Comparison of ENCODE assay signal across 7 mouse cellular contexts in the genomic region with DNA sequence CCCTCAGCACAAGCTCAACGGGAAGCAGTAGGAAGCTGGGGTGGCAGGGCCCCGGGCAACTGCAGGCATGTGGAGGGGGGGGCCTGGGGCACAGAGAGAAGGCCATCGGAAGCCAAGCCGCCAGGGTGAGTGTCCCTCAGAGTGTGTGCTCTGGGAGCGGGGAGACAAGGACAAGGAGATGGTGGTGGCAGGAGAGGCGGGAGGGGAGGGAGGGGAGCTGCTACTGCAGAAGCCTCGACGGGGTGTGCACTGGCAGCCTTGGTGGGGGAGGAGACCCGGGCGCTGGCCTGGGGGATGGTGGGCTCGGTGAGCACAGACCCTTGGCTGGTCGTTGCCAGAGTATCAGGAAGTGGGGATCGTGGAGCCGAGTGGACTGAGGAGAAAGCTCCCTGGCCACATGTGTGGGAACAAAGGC. TPM values are rescaled to one million over a fixed set of nuclear protein-coding genes. Genes with fewer than 3 reads are reported as not detected.
DNase-seq lines count a peak whose midpoint lies in the region; ATAC-seq and TF ChIP-seq lines count a peak whose summit lies in the region.

No protein-coding gene starts in this region.

- DNase-seq in liver, postnatal 0 days = no peak
- DNase-seq in embryo, embryonic 10 days (ENCODE audit: low spot score) = peak; percentile 16
- no peak for DNase-seq in hindbrain, embryonic 14.5 days (ENCODE audit: low spot score)
- DNase-seq in B cell, adult 2 months = no peak

- H3K4me1 ChIP-seq in liver, embryonic 12.5 days = 0 out of 2 replicates have a peak, but pooled peaks cover 7% of the 10 kb centered on the region
- no peaks in the 10 kb centered on the region for H3K4me1 ChIP-seq in liver, postnatal 0 days (ENCODE audit: insufficient read depth)
- peaks cover 54% of the 10 kb centered on the region for H3K4me1 ChIP-seq in hindbrain, embryonic 14.5 days (replicated peaks; ENCODE audit: control insufficient read depth, insufficient read depth, low read length)
- H3K4me1 ChIP-seq in neural tube, embryonic 14.5 days (ENCODE audit: control insufficient read depth, insufficient read depth, low read length) = peaks cover 42% of the 10 kb centered on the region

- no peak overlapping the region for H3K27ac ChIP-seq in liver, embryonic 12.5 days
- no peak overlapping the region for H3K27ac ChIP-seq in liver, postnatal 0 days (ENCODE audit: low read depth)
- H3K27ac ChIP-seq in hindbrain, embryonic 14.5 days = peak overlapping the region; percentile 100
- peak overlapping the region; percentile 98 for H3K27ac ChIP-seq in neural tube, embryonic 14.5 days (ENCODE audit: low read depth, low read length)

- TF ChIP-seq CTCF in liver, postnatal 0 days (IDR thresholded peaks at IDR 0.05; ENCODE audit: low read depth) = no peak

- no peak for TF ChIP-seq EP300 in liver, postnatal 0 days (IDR thresholded peaks at IDR 0.05; ENCODE audit: low read depth)

- H3K9me3 ChIP-seq in liver, embryonic 12.5 days (replicated peaks) = no peaks in the 10 kb centered on the region
- no peaks in the 10 kb centered on the region for H3K9me3 ChIP-seq in liver, postnatal 0 days (ENCODE audit: low read length)
- no peaks in the 10 kb centered on the region for H3K9me3 ChIP-seq in hindbrain, embryonic 14.5 days (ENCODE audit: control insufficient read depth, low read length)
- no peaks in the 10 kb centered on the region for H3K9me3 ChIP-seq in neural tube, embryonic 14.5 days (ENCODE audit: control insufficient read depth, low read length)

- WGBS in liver, embryonic 12.5 days (ENCODE audit: insufficient replicate concordance) = 4% methylated on average over 14 of the region's 14 CpGs
- WGBS in liver, postnatal 0 days (ENCODE audit: insufficient replicate concordance) = 0% methylated on average over 7 of the region's 14 CpGs
- WGBS in hindbrain, embryonic 14.5 days = 1% methylated on average over 14 of the region's 14 CpGs
- 0% methylated on average over 12 of the region's 14 CpGs for WGBS in neural tube, embryonic 14.5 days

- H3K27me3 ChIP-seq in liver, embryonic 12.5 days (replicated peaks) = peaks cover 97% of the 10 kb centered on the region
- peaks cover 77% of the 10 kb centered on the region for H3K27me3 ChIP-seq in liver, postnatal 0 days (ENCODE audit: insufficient read depth, low read length)
- no peaks in the 10 kb centered on the region for H3K27me3 ChIP-seq in hindbrain, embryonic 14.5 days (ENCODE audit: control insufficient read depth, insufficient read depth, low read length)
- no peaks in the 10 kb centered on the region; the same call in 1 of the 2 replicates for H3K27me3 ChIP-seq in neural tube, embryonic 14.5 days (ENCODE audit: control insufficient read depth, insufficient read depth, low read length)

- peak overlapping the region; percentile 14 for H3K4me2 ChIP-seq in liver, embryonic 12.5 days
- no peak overlapping the region for H3K4me2 ChIP-seq in liver, postnatal 0 days (ENCODE audit: low read depth, low read length)
- peak overlapping the region; percentile 98 for H3K4me2 ChIP-seq in hindbrain, embryonic 14.5 days (replicated peaks)
- H3K4me2 ChIP-seq in neural tube, embryonic 14.5 days (ENCODE audit: low read depth, low read length) = peak overlapping the region; percentile 97

- H3K9ac ChIP-seq in liver, embryonic 12.5 days = no peak overlapping the region
- no peak overlapping the region for H3K9ac ChIP-seq in liver, postnatal 0 days (replicated peaks)
- peak overlapping the region; percentile 100 for H3K9ac ChIP-seq in hindbrain, embryonic 14.5 days
- H3K9ac ChIP-seq in neural tube, embryonic 14.5 days (replicated peaks; ENCODE audit: low read depth, low read length) = peak overlapping the region; percentile 99

- ATAC-seq in liver, embryonic 12.5 days = no peak
- ATAC-seq in liver, postnatal 0 days = no peak
- ATAC-seq in hindbrain, embryonic 14.5 days (ENCODE audit: low FRiP score) = peak; percentile 31
- peak; percentile 36 for ATAC-seq in neural tube, embryonic 14.5 days (ENCODE audit: low read depth)
- ATAC-seq in inflammation-experienced regulatory T-cells, adult 6 months = no peak

- H3K4me3 ChIP-seq in liver, embryonic 12.5 days = no peak overlapping the region
- H3K4me3 ChIP-seq in liver, postnatal 0 days (ENCODE audit: low read depth, low read length) = no peak overlapping the region
- peak overlapping the region; percentile 91 for H3K4me3 ChIP-seq in hindbrain, embryonic 14.5 days (replicated peaks; ENCODE audit: low read length)
- peak overlapping the region; percentile 80 for H3K4me3 ChIP-seq in neural tube, embryonic 14.5 days (ENCODE audit: low read depth, low read length)

- H3K36me3 ChIP-seq in liver, embryonic 12.5 days = no peaks in the 10 kb centered on the region
- H3K36me3 ChIP-seq in liver, postnatal 0 days (replicated peaks; ENCODE audit: insufficient read depth, low read length) = no peaks in the 10 kb centered on the region
- H3K36me3 ChIP-seq in hindbrain, embryonic 14.5 days (replicated peaks; ENCODE audit: control insufficient read depth, insufficient read depth) = peaks cover 30% of the 10 kb centered on the region
- peaks cover 19% of the 10 kb centered on the region; the same call in 1 of the 2 replicates for H3K36me3 ChIP-seq in neural tube, embryonic 14.5 days (ENCODE audit: control insufficient read depth, insufficient read depth, low read length)

RNA-seq across cellular contexts. Expression of gene Lrrc4b, which starts 13.6 kb away (rescaled TPM):
- polyA plus RNA-seq in liver, embryonic 12.5 days (2016; fragmentation: Nextera tagmentation; extraction: Ambion mirVana) = 0.07 TPM in 1 of 2 replicates, not detected in the other
- not detected in 2 replicates for polyA plus RNA-seq in liver, postnatal 0 days (2015; fragmentation: Nextera tagmentation; extraction: Ambion mirVana)
- polyA plus RNA-seq in hindbrain, embryonic 14.5 days (2014; fragmentation: Nextera tagmentation; extraction: Ambion mirVana) = 26.4 and 26.5 TPM in 2 replicates
- 21.9 and 28.1 TPM in 2 replicates for polyA plus RNA-seq in neural tube, embryonic 14.5 days (2014; fragmentation: Nextera tagmentation; extraction: Ambion mirVana)
- not detected for polyA plus RNA-seq in inflammation-experienced regulatory T-cells, adult 6 months (2017; shearing (Covaris generic))

RNA-seq across cellular contexts. Expression of gene Aspdh, which starts 22.8 kb away (rescaled TPM):
- polyA plus RNA-seq in liver, embryonic 12.5 days (2016; fragmentation: Nextera tagmentation; extraction: Ambion mirVana) = 5.5 and 6.4 TPM in 2 replicates
- 38.9 and 44.3 TPM in 2 replicates for polyA plus RNA-seq in liver, postnatal 0 days (2015; fragmentation: Nextera tagmentation; extraction: Ambion mirVana)
- 3.4 and 5.1 TPM in 2 replicates for polyA plus RNA-seq in hindbrain, embryonic 14.5 days (2014; fragmentation: Nextera tagmentation; extraction: Ambion mirVana)
- 3.3 and 5.2 TPM in 2 replicates for polyA plus RNA-seq in neural tube, embryonic 14.5 days (2014; fragmentation: Nextera tagmentation; extraction: Ambion mirVana)
- not detected for polyA plus RNA-seq in inflammation-experienced regulatory T-cells, adult 6 months (2017; shearing (Covaris generic))

RNA-seq across cellular contexts. Expression of gene Josd2, which starts 25.4 kb away (rescaled TPM):
- polyA plus RNA-seq in liver, embryonic 12.5 days (2016; fragmentation: Nextera tagmentation; extraction: Ambion mirVana) = 189 and 194 TPM in 2 replicates
- polyA plus RNA-seq in liver, postnatal 0 days (2015; fragmentation: Nextera tagmentation; extraction: Ambion mirVana) = 59.7 and 63.1 TPM in 2 replicates
- 26.9 and 33.4 TPM in 2 replicates for polyA plus RNA-seq in hindbrain, embryonic 14.5 days (2014; fragmentation: Nextera tagmentation; extraction: Ambion mirVana)
- polyA plus RNA-seq in neural tube, embryonic 14.5 days (2014; fragmentation: Nextera tagmentation; extraction: Ambion mirVana) = 26.9 and 33.4 TPM in 2 replicates
- 10 to 100 TPM; 46.9 to 62.6 (median 47.0) TPM for polyA plus RNA-seq in inflammation-experienced regulatory T-cells, adult 6 months (2017; shearing (Covaris generic))

RNA-seq across cellular contexts. Expression of gene Emc10, which starts 53.9 kb away (rescaled TPM):
- 70.6 and 74.8 TPM in 2 replicates for polyA plus RNA-seq in liver, embryonic 12.5 days (2016; fragmentation: Nextera tagmentation; extraction: Ambion mirVana)
- 32.4 and 35.9 TPM in 2 replicates for polyA plus RNA-seq in liver, postnatal 0 days (2015; fragmentation: Nextera tagmentation; extraction: Ambion mirVana)
- polyA plus RNA-seq in hindbrain, embryonic 14.5 days (2014; fragmentation: Nextera tagmentation; extraction: Ambion mirVana) = 167 and 182 TPM in 2 replicates
- polyA plus RNA-seq in neural tube, embryonic 14.5 days (2014; fragmentation: Nextera tagmentation; extraction: Ambion mirVana) = 153 and 162 TPM in 2 replicates
- 10 to 100 TPM; 21.0 to 22.5 (median 22.3) TPM for polyA plus RNA-seq in inflammation-experienced regulatory T-cells, adult 6 months (2017; shearing (Covaris generic))

RNA-seq across cellular contexts. Expression of gene Fam71e1, which starts 54.0 kb away (rescaled TPM):
- 2.8 and 3.3 TPM in 2 replicates for polyA plus RNA-seq in liver, embryonic 12.5 days (2016; fragmentation: Nextera tagmentation; extraction: Ambion mirVana)
- polyA plus RNA-seq in liver, postnatal 0 days (2015; fragmentation: Nextera tagmentation; extraction: Ambion mirVana) = 3.3 and 4.1 TPM in 2 replicates
- 10.9 and 23.8 TPM in 2 replicates for polyA plus RNA-seq in hindbrain, embryonic 14.5 days (2014; fragmentation: Nextera tagmentation; extraction: Ambion mirVana)
- polyA plus RNA-seq in neural tube, embryonic 14.5 days (2014; fragmentation: Nextera tagmentation; extraction: Ambion mirVana) = 19.5 and 24.9 TPM in 2 replicates
- 1 to 10 TPM; 2.7 to 5.2 (median 3.9) TPM for polyA plus RNA-seq in inflammation-experienced regulatory T-cells, adult 6 months (2017; shearing (Covaris generic))

Comparison
In these comparisons a context has a peak if more than half of its experiments do, and no peak if none do; other contexts are left out.
1. ATAC-seq: peak in hindbrain, embryonic 14.5 days (single experiment) and neural tube, embryonic 14.5 days (single experiment); none in liver, embryonic 12.5 days (single experiment), liver, postnatal 0 days (single experiment) and inflammation-experienced regulatory T-cells, adult 6 months (single experiment).
2. H3K27ac ChIP-seq: peak in hindbrain, embryonic 14.5 days (single experiment) and neural tube, embryonic 14.5 days (single experiment); none in liver, embryonic 12.5 days (single experiment) and liver, postnatal 0 days (single experiment).
3. H3K4me3 ChIP-seq: peak in hindbrain, embryonic 14.5 days (single experiment) and neural tube, embryonic 14.5 days (single experiment); none in liver, embryonic 12.5 days (single experiment) and liver, postnatal 0 days (single experiment).
4. H3K9ac ChIP-seq: peak in hindbrain, embryonic 14.5 days (single experiment) and neural tube, embryonic 14.5 days (single experiment); none in liver, embryonic 12.5 days (single experiment) and liver, postnatal 0 days (single experiment).
5. RNA of gene Lrrc4b, which starts 13.6 kb away (polyA plus RNA-seq): 21.9 to 28.1 TPM in neural tube, embryonic 14.5 days and 26.4 to 26.5 TPM in hindbrain, embryonic 14.5 days; 0.07 TPM in liver, embryonic 12.5 days, not detected in liver, postnatal 0 days and not detected in inflammation-experienced regulatory T-cells, adult 6 months; every median in the first group is over 10 times any median in the second.